Mouse (Mus musculus): ENCODE data around the gene Wdr83os. TPM values are rescaled to one million over a fixed set of nuclear protein-coding genes. Genes with fewer than 3 reads are reported as not detected.
A peak's percentile ranks its signal among the peaks of the same experiment; 100 is the strongest.

Gene Wdr83os
- polyA plus RNA-seq, 1 experiment from 2014 or later: 135 TPM

GRCm38 (mm10) chr8:85122995-85123394, 42.5 kb downstream of the Wdr83os start, which contains the start of gene Zfp791:
TSS of gene Zfp791 (minus strand) at chr8:85123095.
- no peaks in the 10 kb centered on the region for H3K27me3 ChIP-seq (ENCODE audit: control insufficient read depth, insufficient read depth, low read length)
- no peak within 1 kb of the TSS for H3K27ac ChIP-seq (ENCODE audit: low read depth, low read length)
- DNase-seq (ENCODE audit: low spot score, missing footprints) (no peak), ATAC-seq (ENCODE audit: low FRiP score) (no peak)
- no peaks in the 10 kb centered on the region for H3K4me1 ChIP-seq (ENCODE audit: control insufficient read depth, insufficient read depth, low read length)
- H3K4me2 ChIP-seq: no peak within 1 kb of the TSS
- no peaks in the 10 kb centered on the region for H3K36me3 ChIP-seq (ENCODE audit: control insufficient read depth, insufficient read depth, low read length)
- H3K9me3 ChIP-seq (ENCODE audit: control insufficient read depth, low read length): no peaks in the 10 kb centered on the region
- WGBS: 77% methylated on average over 3 of the region's 3 CpGs
- no peak within 1 kb of the TSS for H3K9ac ChIP-seq (ENCODE audit: low read length)
- H3K4me3 ChIP-seq (ENCODE audit: low read depth, low read length): no peak within 1 kb of the TSS

GRCm38 (mm10) chr8:85123691-85124090, 43.2 kb downstream of the Wdr83os start:
- DNase-seq (ENCODE audit: low spot score, missing footprints) (peak; percentile 60), ATAC-seq (ENCODE audit: low FRiP score) (no peak)
- Histone ChIP-seq H3K27ac (ENCODE audit: low read depth, low read length) (no peak overlapping the region), H3K4me3 (ENCODE audit: low read depth, low read length) (no peak overlapping the region), H3K4me1 (ENCODE audit: control insufficient read depth, insufficient read depth, low read length) (no peaks in the 10 kb centered on the region), H3K27me3 (ENCODE audit: control insufficient read depth, insufficient read depth, low read length) (no peaks in the 10 kb centered on the region), H3K4me2 (no peak overlapping the region), H3K9me3 (ENCODE audit: control insufficient read depth, low read length) (no peaks in the 10 kb centered on the region), H3K36me3 (ENCODE audit: control insufficient read depth, insufficient read depth, low read length) (no peaks in the 10 kb centered on the region), H3K9ac (ENCODE audit: low read length) (no peak overlapping the region)
- 93% methylated on average over 8 of the region's 8 CpGs for WGBS

Small RNA genes within 50 kb of the gene (microRNA-seq; reads per million reads assigned to microRNA genes)
- gene Gm23388: 30.5 reads per million, percentile 41 among the genes with 10 or more reads in this experiment
- 3.4 reads per million, percentile 16 among the genes with 10 or more reads in this experiment for gene Mir7070

Other genes starting within 250 kb of the Wdr83os start
- 37.3 and 37.8 TPM in 2 replicates for gene Gadd45gip1, start 249.2 kb upstream of the Wdr83os start, polyA plus RNA-seq (2014; fragmentation: Nextera tagmentation; extraction: Ambion mirVana)
- gene Rad23a, start 240.1 kb upstream of the Wdr83os start, polyA plus RNA-seq (2014; fragmentation: Nextera tagmentation; extraction: Ambion mirVana): 87.7 and 100 TPM in 2 replicates
- gene Calr, start 233.8 kb upstream of the Wdr83os start, polyA plus RNA-seq (2014; fragmentation: Nextera tagmentation; extraction: Ambion mirVana): 708 and 747 TPM in 2 replicates
- 77.4 and 84.4 TPM in 2 replicates for gene Farsa, start 223.8 kb upstream of the Wdr83os start, polyA plus RNA-seq (2014; fragmentation: Nextera tagmentation; extraction: Ambion mirVana)
- gene Syce2, start 208.6 kb upstream of the Wdr83os start, polyA plus RNA-seq (2014; fragmentation: Nextera tagmentation; extraction: Ambion mirVana): 53.2 and 58.8 TPM in 2 replicates
- gene Gcdh, start 186.8 kb upstream of the Wdr83os start, polyA plus RNA-seq (2014; fragmentation: Nextera tagmentation; extraction: Ambion mirVana): 24.6 and 31.8 TPM in 2 replicates
- gene Klf1, start 178.8 kb upstream of the Wdr83os start, polyA plus RNA-seq (2014; fragmentation: Nextera tagmentation; extraction: Ambion mirVana): 13.7 and 14.4 TPM in 2 replicates
- gene Dnase2a, start 172.2 kb upstream of the Wdr83os start, polyA plus RNA-seq (2014; fragmentation: Nextera tagmentation; extraction: Ambion mirVana): 4.3 and 4.6 TPM in 2 replicates
- 8.8 and 10.2 TPM in 2 replicates for gene Mast1, start 143.4 kb upstream of the Wdr83os start, polyA plus RNA-seq (2014; fragmentation: Nextera tagmentation; extraction: Ambion mirVana)
- 0.15 TPM in 1 of 2 replicates, not detected in the other for gene Rtbdn, start 133.7 kb upstream of the Wdr83os start, polyA plus RNA-seq (2014; fragmentation: Nextera tagmentation; extraction: Ambion mirVana)
- not detected in 2 replicates for gene Gm49661, start 111.3 kb upstream of the Wdr83os start, polyA plus RNA-seq (2014; fragmentation: Nextera tagmentation; extraction: Ambion mirVana)
- gene Prdx2, start 111.2 kb upstream of the Wdr83os start, polyA plus RNA-seq (2014; fragmentation: Nextera tagmentation; extraction: Ambion mirVana): 1,298 and 1,349 TPM in 2 replicates
- gene Rnaseh2a, start 111.0 kb upstream of the Wdr83os start, polyA plus RNA-seq (2014; fragmentation: Nextera tagmentation; extraction: Ambion mirVana): 113 and 121 TPM in 2 replicates
- 3.4 and 4.5 TPM in 2 replicates for gene Junb, start 102.0 kb upstream of the Wdr83os start, polyA plus RNA-seq (2014; fragmentation: Nextera tagmentation; extraction: Ambion mirVana)
- gene Hook2, start 90.1 kb upstream of the Wdr83os start, polyA plus RNA-seq (2014; fragmentation: Nextera tagmentation; extraction: Ambion mirVana): 11.4 and 11.8 TPM in 2 replicates
- not detected in 2 replicates for gene Best2, start 66.2 kb upstream of the Wdr83os start, polyA plus RNA-seq (2014; fragmentation: Nextera tagmentation; extraction: Ambion mirVana)
- 129 TPM in 2 replicates for gene Asna1, start 55.5 kb upstream of the Wdr83os start, polyA plus RNA-seq (2014; fragmentation: Nextera tagmentation; extraction: Ambion mirVana)
- gene Trir, start 53.9 kb upstream of the Wdr83os start, polyA plus RNA-seq (2014; fragmentation: Nextera tagmentation; extraction: Ambion mirVana): 164 and 180 TPM in 2 replicates
- 19.5 and 19.9 TPM in 2 replicates for gene Tnpo2, start 43.8 kb upstream of the Wdr83os start, polyA plus RNA-seq (2014; fragmentation: Nextera tagmentation; extraction: Ambion mirVana)
- 22.4 and 25.8 TPM in 2 replicates for gene Fbxw9, start 20.7 kb upstream of the Wdr83os start, polyA plus RNA-seq (2014; fragmentation: Nextera tagmentation; extraction: Ambion mirVana)
- gene Gm5741, start 12.8 kb upstream of the Wdr83os start, polyA plus RNA-seq (2014; fragmentation: Nextera tagmentation; extraction: Ambion mirVana): 0.53 TPM in 1 of 2 replicates, not detected in the other
- 65.5 and 66.8 TPM in 2 replicates for gene Dhps, start 9.0 kb upstream of the Wdr83os start, polyA plus RNA-seq (2014; fragmentation: Nextera tagmentation; extraction: Ambion mirVana)
- 54.3 and 56.1 TPM in 2 replicates for gene Wdr83, start 566 bp downstream of the Wdr83os start, polyA plus RNA-seq (2014; fragmentation: Nextera tagmentation; extraction: Ambion mirVana)
- gene Man2b1, start 2.5 kb downstream of the Wdr83os start, polyA plus RNA-seq (2014; fragmentation: Nextera tagmentation; extraction: Ambion mirVana): 15.7 and 16.9 TPM in 2 replicates
- gene Zfp791, start 42.4 kb downstream of the Wdr83os start, polyA plus RNA-seq (2014; fragmentation: Nextera tagmentation; extraction: Ambion mirVana): 1.3 and 1.5 TPM in 2 replicates
- not detected in 2 replicates for gene Cks1brt, start 71.2 kb downstream of the Wdr83os start, polyA plus RNA-seq (2014; fragmentation: Nextera tagmentation; extraction: Ambion mirVana)
- not detected in 2 replicates for gene Olfr371, start 145.2 kb downstream of the Wdr83os start, polyA plus RNA-seq (2014; fragmentation: Nextera tagmentation; extraction: Ambion mirVana)
- gene Orc6, start 218.9 kb downstream of the Wdr83os start, polyA plus RNA-seq (2014; fragmentation: Nextera tagmentation; extraction: Ambion mirVana): 140 and 143 TPM in 2 replicates
- 182 and 208 TPM in 2 replicates for gene Vps35, start 219.1 kb downstream of the Wdr83os start, polyA plus RNA-seq (2014; fragmentation: Nextera tagmentation; extraction: Ambion mirVana)